Mouse (Mus musculus) v-Abl transformed pro-B cells (cell line): ENCODE measurements around the gene Cyp2d26.

Experiments used
- in situ Hi-C, 2 experiments: fragments of 400-800 bp; cut with MboI; formaldehyde crosslinking; loops; one replicate each; pipeline ENCODE4 v1.15.1; 2025; ENCODE audit not compliant: unreplicated experiment in 2 of 2

Gene Cyp2d26

GRCm38 (mm10) chr15:82794277-82794676 is at the start of gene Cyp2d26:
Gene Cyp2d26, minus strand, starts transcription at chr15:82794294.
- in situ Hi-C loops = loop anchor here in 1 of 2 experiments (25.0 kb wide), 1 partner anchor 507 kb away; the partner anchor contains the start of gene Wbp2nl

- in situ Hi-C loops = no loop called here
Observed at GRCm38 (mm10) chr15:82839146-82839545, 45.1 kb upstream of the Cyp2d26 start.

- in situ Hi-C loops = no loop called here
Observed at GRCm38 (mm10) chr15:82829917-82830316, 35.8 kb upstream of the Cyp2d26 start.

- in situ Hi-C loops = no loop called here
Observed at GRCm38 (mm10) chr15:82825866-82826265, 31.8 kb upstream of the Cyp2d26 start.

GRCm38 (mm10) chr15:82822347-82822746 is 28.3 kb upstream of the Cyp2d26 start:
- in situ Hi-C loops = loop anchor here in 1 of 2 experiments (25.0 kb wide), 1 partner anchor 490 kb away; no protein-coding TSS in a partner anchor

- in situ Hi-C loops = loop anchor here in 1 of 2 experiments (25.0 kb wide), 1 partner anchor 491 kb away; no protein-coding TSS in a partner anchor
Observed at GRCm38 (mm10) chr15:82821657-82822056, 27.6 kb upstream of the Cyp2d26 start.

GRCm38 (mm10) chr15:82815296-82815695 is 21.2 kb upstream of the Cyp2d26 start:
- in situ Hi-C loops = loop anchor here (5.0 to 25.0 kb wide), 4 partner anchors 222 to 800 kb away; partner anchors contain the start of gene Ttll1 (in 1 of the 2)

- in situ Hi-C loops = loop anchor here (5.0 to 25.0 kb wide), 5 partner anchors 222 to 800 kb away; partner anchors contain the start of gene Ttll1 (in 1 of the 2)
Observed at GRCm38 (mm10) chr15:82814806-82815205, 20.7 kb upstream of the Cyp2d26 start.

- in situ Hi-C loops = loop anchor here (5.0 to 25.0 kb wide), 4 partner anchors 393 to 800 kb away; partner anchors contain the start of gene Ttll1 (in 1 of the 2)
Observed at GRCm38 (mm10) chr15:82814321-82814720, 20.2 kb upstream of the Cyp2d26 start.

GRCm38 (mm10) chr15:82810556-82810955 is 16.5 kb upstream of the Cyp2d26 start:
- in situ Hi-C loops = loop anchor here (5.0 to 25.0 kb wide), 4 partner anchors 397 to 804 kb away; partner anchors contain the start of gene Ttll1 (in 1 of the 2)

GRCm38 (mm10) chr15:82809511-82809910 is 15.4 kb upstream of the Cyp2d26 start:
- in situ Hi-C loops = loop anchor here (10.0 to 25.0 kb wide), 5 partner anchors 305 to 705 kb away; partner anchors contain the start of gene Ttll1 (in 1 of the 2)

GRCm38 (mm10) chr15:82806969-82807763 is 13.1 kb upstream of the Cyp2d26 start:
- in situ Hi-C loops = loop anchor here (10.0 to 25.0 kb wide), 5 partner anchors 308 to 708 kb away; partner anchors contain the start of gene Ttll1 (in 1 of the 2)

GRCm38 (mm10) chr15:82804708-82805639 is 10.9 kb upstream of the Cyp2d26 start:
- in situ Hi-C loops = loop anchor here (5.0 to 25.0 kb wide), 7 partner anchors 237 to 710 kb away; partner anchors contain the start of gene Ttll1 (in 1 of the 2)

GRCm38 (mm10) chr15:82795936-82796440 is 1.9 kb upstream of the Cyp2d26 start:
- in situ Hi-C loops = loop anchor here in 1 of 2 experiments (25.0 kb wide), 1 partner anchor 509 kb away; the partner anchor contains the start of gene Wbp2nl

GRCm38 (mm10) chr15:82793868-82794267 is 226 bp downstream of the Cyp2d26 start:
- in situ Hi-C loops = loop anchor here in 1 of 2 experiments (25.0 kb wide), 1 partner anchor 507 kb away; the partner anchor contains the start of gene Wbp2nl

GRCm38 (mm10) chr15:82793454-82793853 is 640 bp downstream of the Cyp2d26 start:
- in situ Hi-C loops = loop anchor here in 1 of 2 experiments (25.0 kb wide), 1 partner anchor 506 kb away; the partner anchor contains the start of gene Wbp2nl

- in situ Hi-C loops = loop anchor here in 1 of 2 experiments (25.0 kb wide), 1 partner anchor 505 kb away; the partner anchor contains the start of gene Wbp2nl
Observed at GRCm38 (mm10) chr15:82792566-82792965, 1.5 kb downstream of the Cyp2d26 start.

GRCm38 (mm10) chr15:82784581-82784980 is 9.5 kb downstream of the Cyp2d26 start:
- in situ Hi-C loops = loop anchor here (10.0 to 25.0 kb wide), 2 partner anchors 497 to 850 kb away; partner anchors contain the start of gene Wbp2nl (in 1 of the 2)

GRCm38 (mm10) chr15:82783800-82784199 is 10.3 kb downstream of the Cyp2d26 start:
- in situ Hi-C loops = loop anchor here (10.0 to 25.0 kb wide), 2 partner anchors 496 to 851 kb away; partner anchors contain the start of gene Wbp2nl (in 1 of the 2)
